Mouse (Mus musculus): Measurements from ENCODE around the gene Pitpnm3. TPM values are rescaled to one million over a fixed set of nuclear protein-coding genes. Genes with fewer than 3 reads are reported as not detected.

The Pitpnm3 gene
- polyA plus RNA-seq (2014; fragmentation: Illumina TruSeq; extraction: RNeasy Lipid Tissue Mini Kit (QIAGEN cat#74804); ENCODE audit: low replicate concordance), result 0.33 TPM

GRCm38 (mm10) chr11:72135383-72136158 is at the start of gene Pitpnm3:
Gene Pitpnm3, minus strand, starts transcription at chr11:72135778.

GRCm38 (mm10) chr11:72041768-72042607 is 93.6 kb downstream of the Pitpnm3 start, which contains the start of gene Pimreg:
Gene Pimreg, plus strand, starts transcription at chr11:72042032.

DNA sequence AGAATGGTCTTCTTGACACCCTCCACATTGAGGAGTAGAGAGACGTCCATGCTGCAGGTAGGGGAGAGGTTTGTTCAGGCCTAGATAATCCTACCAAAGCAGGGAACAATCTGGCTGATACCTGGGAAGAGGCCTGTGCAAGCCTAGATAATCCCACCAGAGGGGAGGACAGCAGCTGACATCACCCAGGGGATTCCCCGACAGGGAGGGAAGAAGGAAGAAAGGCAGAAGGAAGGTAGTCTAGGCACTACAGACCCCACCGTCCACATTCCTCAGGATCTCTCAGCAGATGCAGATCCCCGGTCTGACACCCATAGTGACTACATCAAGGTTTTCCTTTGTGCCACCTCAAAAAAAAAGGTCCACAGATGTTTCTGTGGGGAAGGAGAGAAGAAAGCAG is 98.2 kb downstream of the Pitpnm3 start, which contains the start of gene Aipl1:
TSS of gene Aipl1 (minus strand) at position 101 of the 400 bp plus-strand sequence.

Other genes starting within 250 kb of the Pitpnm3 start
- gene Aipl1, start 98.3 kb downstream of the Pitpnm3 start, polyA plus RNA-seq (2014; fragmentation: Illumina TruSeq; extraction: RNeasy Lipid Tissue Mini Kit (QIAGEN cat#74804); ENCODE audit: low replicate concordance), result not detected
- gene Pimreg, start 93.7 kb downstream of the Pitpnm3 start, polyA plus RNA-seq (2014; fragmentation: Illumina TruSeq; extraction: RNeasy Lipid Tissue Mini Kit (QIAGEN cat#74804); ENCODE audit: low replicate concordance), result not detected
- gene Gm43951, start 71.1 kb upstream of the Pitpnm3 start, polyA plus RNA-seq (2014; fragmentation: Illumina TruSeq; extraction: RNeasy Lipid Tissue Mini Kit (QIAGEN cat#74804); ENCODE audit: low replicate concordance), result not detected
- gene 4933427D14Rik, start 71.7 kb upstream of the Pitpnm3 start, polyA plus RNA-seq (2014; fragmentation: Illumina TruSeq; extraction: RNeasy Lipid Tissue Mini Kit (QIAGEN cat#74804); ENCODE audit: low replicate concordance), result 10.7 TPM
- gene Txndc17, start 71.8 kb upstream of the Pitpnm3 start, polyA plus RNA-seq (2014; fragmentation: Illumina TruSeq; extraction: RNeasy Lipid Tissue Mini Kit (QIAGEN cat#74804); ENCODE audit: low replicate concordance), result 391 TPM
- 11.3 TPM for gene Med31, start 79.8 kb upstream of the Pitpnm3 start, polyA plus RNA-seq (2014; fragmentation: Illumina TruSeq; extraction: RNeasy Lipid Tissue Mini Kit (QIAGEN cat#74804); ENCODE audit: low replicate concordance)
- gene Slc13a5, start 131.4 kb upstream of the Pitpnm3 start, polyA plus RNA-seq (2014; fragmentation: Illumina TruSeq; extraction: RNeasy Lipid Tissue Mini Kit (QIAGEN cat#74804); ENCODE audit: low replicate concordance), result not detected
- 56.3 TPM for gene Xaf1, start 165.9 kb upstream of the Pitpnm3 start, polyA plus RNA-seq (2014; fragmentation: Illumina TruSeq; extraction: RNeasy Lipid Tissue Mini Kit (QIAGEN cat#74804); ENCODE audit: low replicate concordance)
- gene Fbxo39, start 178.7 kb upstream of the Pitpnm3 start, polyA plus RNA-seq (2014; fragmentation: Illumina TruSeq; extraction: RNeasy Lipid Tissue Mini Kit (QIAGEN cat#74804); ENCODE audit: low replicate concordance), result not detected
- not detected for gene Tekt1, start 226.7 kb upstream of the Pitpnm3 start, polyA plus RNA-seq (2014; fragmentation: Illumina TruSeq; extraction: RNeasy Lipid Tissue Mini Kit (QIAGEN cat#74804); ENCODE audit: low replicate concordance)